Mouse (Mus musculus) embryo, embryonic 10.5 days (tissue): ENCODE data around the gene Hax1.

Experiments
- DNase-seq: peaks from one replicate; pipeline ENCODE4 v3.0.0-alpha.2; 2015; ENCODE audit warnings: low spot score

Gene Hax1

GRCm38 (mm10) chr3:89962059-89962750 is 36.4 kb downstream of the Hax1 start:
- peak; percentile 9 for DNase-seq

- DNase-seq: no peak
These were observed 37.1 kb downstream of the Hax1 start for GRCm38 (mm10) chr3:89961436-89961835.

DNA sequence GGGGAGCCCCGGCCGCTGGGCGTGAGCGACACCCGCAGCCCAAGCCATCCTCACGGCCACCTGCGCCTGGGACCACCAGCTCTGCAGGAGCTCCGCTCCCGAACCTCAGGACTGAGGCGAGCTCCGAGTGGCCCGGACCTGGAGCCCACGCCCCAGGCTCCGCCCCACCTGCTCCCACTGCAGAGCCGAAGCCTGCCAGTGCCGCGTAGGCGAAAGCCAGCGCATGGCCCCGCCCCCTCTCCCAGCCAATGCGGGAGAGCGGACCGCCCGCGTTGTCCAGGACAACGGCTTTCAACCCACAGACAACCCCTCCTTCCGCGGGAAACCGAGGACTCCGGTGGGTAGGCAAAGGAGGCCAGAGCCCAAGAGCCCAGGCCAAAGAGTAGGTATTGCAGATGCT is 38.1 kb downstream of the Hax1 start:
- peak; percentile 94 for DNase-seq

- no peak for DNase-seq
These were observed 39.1 kb downstream of the Hax1 start for GRCm38 (mm10) chr3:89959435-89959834.

DNA sequence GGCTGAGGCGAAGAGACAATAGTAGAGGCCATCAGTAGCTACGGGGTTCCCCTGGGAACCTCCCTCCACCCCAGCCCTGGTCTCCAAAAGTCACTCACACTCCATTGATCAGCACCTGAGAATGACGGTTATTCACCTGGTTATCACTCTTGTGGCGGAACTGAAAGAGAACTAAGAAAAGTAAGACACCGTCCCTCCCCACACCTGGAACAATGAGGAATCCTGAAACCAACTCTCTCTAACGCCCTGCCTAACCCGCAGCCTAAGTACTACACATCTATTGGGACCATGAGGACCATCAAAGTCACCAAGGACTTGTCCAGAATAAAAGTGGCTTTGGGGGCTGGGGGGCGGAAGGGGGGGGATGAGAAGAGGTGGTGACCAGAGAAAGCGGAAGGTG is 40.7 kb downstream of the Hax1 start:
- DNase-seq: no peak

DNA sequence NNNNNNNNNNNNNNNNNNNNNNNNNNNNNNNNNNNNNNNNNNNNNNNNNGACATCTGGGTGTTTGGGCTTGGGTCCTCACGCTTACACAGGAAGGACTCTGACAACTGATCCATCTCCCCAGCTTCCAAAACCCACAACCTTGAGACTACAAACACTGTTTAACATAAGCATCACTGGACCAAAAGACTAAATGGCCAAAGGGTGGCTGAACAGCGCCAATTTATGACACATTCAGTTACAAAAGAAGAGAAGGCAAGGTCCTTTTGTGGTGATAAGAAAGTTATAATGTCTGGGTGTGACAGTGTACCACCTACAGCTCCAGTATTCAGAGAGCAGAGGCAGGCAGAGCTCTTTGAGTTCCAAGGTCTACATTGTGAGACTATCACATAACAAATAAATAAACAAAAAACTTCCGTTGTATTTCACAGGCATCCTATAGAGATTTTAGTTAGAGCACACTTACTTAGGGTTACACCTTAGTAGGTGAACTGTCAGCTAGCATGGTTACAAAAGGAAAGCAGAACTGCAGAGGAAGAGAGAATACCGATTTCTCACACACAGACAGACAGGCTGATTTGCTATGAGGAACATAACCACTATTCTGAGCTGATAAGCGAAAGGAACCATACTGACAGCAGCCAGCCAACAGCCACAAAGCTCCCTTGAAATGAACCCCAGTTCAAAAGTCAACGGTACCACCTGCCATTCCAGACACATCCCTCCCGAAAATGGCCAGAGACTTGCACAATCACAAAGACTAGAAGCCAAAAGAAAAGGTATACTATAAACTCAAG is 42.2 kb downstream of the Hax1 start:
- no peak for DNase-seq

DNA sequence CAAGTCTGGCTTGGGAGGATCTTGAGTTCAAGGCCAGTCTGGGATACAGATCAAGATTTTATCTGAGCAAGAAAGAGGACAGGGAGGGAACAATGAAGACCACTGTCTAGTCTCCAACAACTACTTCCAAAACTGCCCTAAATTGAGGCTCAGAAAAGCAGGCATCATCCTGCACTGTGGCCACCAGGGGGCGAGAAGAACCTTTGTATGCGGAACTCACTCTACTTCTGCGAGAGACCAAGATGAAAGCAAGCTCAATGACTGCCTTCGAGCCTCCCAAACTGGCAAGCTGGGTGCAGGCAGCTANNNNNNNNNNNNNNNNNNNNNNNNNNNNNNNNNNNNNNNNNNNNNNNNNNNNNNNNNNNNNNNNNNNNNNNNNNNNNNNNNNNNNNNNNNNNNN is 45.2 kb downstream of the Hax1 start:
- DNase-seq: peak; percentile 92

- DNase-seq: no peak
These were observed 49.9 kb downstream of the Hax1 start for GRCm38 (mm10) chr3:89948655-89949054.

DNA sequence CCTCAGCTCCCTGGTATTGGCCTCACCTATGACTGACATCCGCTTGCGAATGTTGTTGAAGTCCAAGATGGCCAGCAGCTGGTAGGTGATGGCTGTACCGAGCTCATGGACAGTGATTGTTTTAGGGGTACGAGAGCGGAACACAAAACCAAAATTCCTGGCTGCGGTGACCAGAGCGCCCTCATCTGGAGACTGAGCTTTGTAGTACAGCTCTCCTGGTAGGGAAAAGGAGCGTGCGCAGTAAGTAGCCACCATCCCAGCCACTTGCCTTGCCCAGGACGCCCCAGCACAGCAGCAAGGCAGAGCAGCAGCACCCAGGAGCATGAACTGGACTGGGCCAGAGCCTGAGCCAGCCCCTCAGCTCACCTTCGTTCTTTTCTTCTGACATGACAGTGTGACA is 50.6 kb downstream of the Hax1 start:
- no peak for DNase-seq
